Mouse (Mus musculus): ENCODE results near the gene Adgrv1. TPM values are rescaled to one million over a fixed set of nuclear protein-coding genes. Genes with fewer than 3 reads are reported as not detected.
A peak's percentile ranks its signal among the peaks of the same experiment; 100 is the strongest.

Adgrv1 gene
- polyA plus RNA-seq, 1 experiment from 2014 or later: 10.9 TPM

GRCm38 (mm10) chr13:81181459-81181858, 451.5 kb downstream of the Adgrv1 start:
- no peaks in the 10 kb centered on the region for H3K4me1 ChIP-seq
- no peak for DNase-seq (ENCODE audit: low spot score)
- WGBS: 85% methylated on average over 4 of the region's 4 CpGs

GRCm38 (mm10) chr13:81176820-81177219, 456.1 kb downstream of the Adgrv1 start:
- no peak for DNase-seq (ENCODE audit: low spot score)
- WGBS: 91% methylated on average over 4 of the region's 4 CpGs
- no peak overlapping the region for H3K4me3 ChIP-seq
- H3K4me1 ChIP-seq: no peaks in the 10 kb centered on the region
- no peak overlapping the region for H3K27ac ChIP-seq (replicated peaks)
- H3K9me3 ChIP-seq: no peaks in the 10 kb centered on the region
- no peaks in the 10 kb centered on the region for H3K36me3 ChIP-seq (replicated peaks)
- no peaks in the 10 kb centered on the region for H3K27me3 ChIP-seq (replicated peaks; ENCODE audit: low read depth, poor library complexity, severe bottlenecking)

More at GRCm38 (mm10) chr13:81181459-81181858, 451.5 kb downstream of the Adgrv1 start:
- H3K4me3 ChIP-seq: no peak overlapping the region
- H3K36me3 ChIP-seq (replicated peaks): no peaks in the 10 kb centered on the region
- no peaks in the 10 kb centered on the region for H3K27me3 ChIP-seq (replicated peaks; ENCODE audit: low read depth, poor library complexity, severe bottlenecking)
- H3K9me3 ChIP-seq: no peaks in the 10 kb centered on the region
- no peak overlapping the region for H3K27ac ChIP-seq (replicated peaks)

- no peaks in the 10 kb centered on the region for H3K9me3 ChIP-seq
- DNase-seq (ENCODE audit: low spot score): no peak
- WGBS: 71% methylated on average over 3 of the region's 3 CpGs
Observed at GRCm38 (mm10) chr13:81176071-81176470, 456.9 kb downstream of the Adgrv1 start.

GRCm38 (mm10) chr13:81171115-81171514, 461.8 kb downstream of the Adgrv1 start:
- no peaks in the 10 kb centered on the region for H3K4me1 ChIP-seq
- WGBS: 84% methylated on average over 3 of the region's 3 CpGs
- H3K9me3 ChIP-seq: no peaks in the 10 kb centered on the region
- no peak overlapping the region for H3K27ac ChIP-seq (replicated peaks)
- no peak for DNase-seq (ENCODE audit: low spot score)
- H3K27me3 ChIP-seq (replicated peaks; ENCODE audit: low read depth, poor library complexity, severe bottlenecking): no peaks in the 10 kb centered on the region
- no peak overlapping the region for H3K4me3 ChIP-seq
- H3K36me3 ChIP-seq (replicated peaks): no peaks in the 10 kb centered on the region

More at GRCm38 (mm10) chr13:81176071-81176470, 456.9 kb downstream of the Adgrv1 start:
- Histone ChIP-seq H3K27ac (replicated peaks) (no peak overlapping the region), H3K27me3 (replicated peaks; ENCODE audit: low read depth, poor library complexity, severe bottlenecking) (no peaks in the 10 kb centered on the region), H3K36me3 (replicated peaks) (no peaks in the 10 kb centered on the region), H3K4me1 (no peaks in the 10 kb centered on the region), H3K4me3 (no peak overlapping the region)

GRCm38 (mm10) chr13:81167450-81167849, 465.5 kb downstream of the Adgrv1 start:
- no peaks in the 10 kb centered on the region for H3K36me3 ChIP-seq (replicated peaks)
- no peak overlapping the region for H3K4me3 ChIP-seq
- 91% methylated on average over 6 of the region's 6 CpGs for WGBS
- no peaks in the 10 kb centered on the region for H3K9me3 ChIP-seq
- no peaks in the 10 kb centered on the region for H3K27me3 ChIP-seq (replicated peaks; ENCODE audit: low read depth, poor library complexity, severe bottlenecking)
- H3K27ac ChIP-seq (replicated peaks): no peak overlapping the region
- H3K4me1 ChIP-seq: no peaks in the 10 kb centered on the region
- DNase-seq (ENCODE audit: low spot score): no peak

- WGBS: 84% methylated on average over 2 of the region's 2 CpGs
Observed at GRCm38 (mm10) chr13:81159808-81160207, 473.1 kb downstream of the Adgrv1 start.

GRCm38 (mm10) chr13:81155322-81155721, 477.6 kb downstream of the Adgrv1 start:
- Histone ChIP-seq H3K27me3 (replicated peaks; ENCODE audit: low read depth, poor library complexity, severe bottlenecking) (no peaks in the 10 kb centered on the region), H3K36me3 (replicated peaks) (no peaks in the 10 kb centered on the region), H3K27ac (replicated peaks) (no peak overlapping the region), H3K4me1 (no peaks in the 10 kb centered on the region), H3K9me3 (no peaks in the 10 kb centered on the region), H3K4me3 (no peak overlapping the region)
- DNase-seq (ENCODE audit: low spot score): peak; percentile 52

More at GRCm38 (mm10) chr13:81159808-81160207, 473.1 kb downstream of the Adgrv1 start:
- no peak overlapping the region for H3K27ac ChIP-seq (replicated peaks)
- no peak for DNase-seq (ENCODE audit: low spot score)
- H3K4me1 ChIP-seq: no peaks in the 10 kb centered on the region
- no peak overlapping the region for H3K4me3 ChIP-seq
- H3K27me3 ChIP-seq (replicated peaks; ENCODE audit: low read depth, poor library complexity, severe bottlenecking): no peaks in the 10 kb centered on the region
- no peaks in the 10 kb centered on the region for H3K36me3 ChIP-seq (replicated peaks)
- H3K9me3 ChIP-seq: no peaks in the 10 kb centered on the region

- Histone ChIP-seq H3K9me3 (no peaks in the 10 kb centered on the region), H3K27ac (replicated peaks) (no peak overlapping the region), H3K36me3 (replicated peaks) (no peaks in the 10 kb centered on the region), H3K4me3 (no peak overlapping the region), H3K4me1 (no peaks in the 10 kb centered on the region), H3K27me3 (replicated peaks; ENCODE audit: low read depth, poor library complexity, severe bottlenecking) (no peaks in the 10 kb centered on the region)
- 62% methylated on average over 1 of the region's 1 CpGs for WGBS
- DNase-seq (ENCODE audit: low spot score): no peak
Observed at GRCm38 (mm10) chr13:81144434-81144833, 488.5 kb downstream of the Adgrv1 start.

- no peak overlapping the region for H3K4me3 ChIP-seq
- no peak overlapping the region for H3K27ac ChIP-seq (replicated peaks)
- no peaks in the 10 kb centered on the region for H3K4me1 ChIP-seq
- no peak for DNase-seq (ENCODE audit: low spot score)
- no peaks in the 10 kb centered on the region for H3K27me3 ChIP-seq (replicated peaks; ENCODE audit: low read depth, poor library complexity, severe bottlenecking)
- WGBS: 71% methylated on average over 6 of the region's 6 CpGs
- H3K9me3 ChIP-seq: no peaks in the 10 kb centered on the region
- H3K36me3 ChIP-seq (replicated peaks): no peaks in the 10 kb centered on the region
Observed at GRCm38 (mm10) chr13:81142268-81142884, 490.6 kb downstream of the Adgrv1 start.

- no peaks in the 10 kb centered on the region for H3K9me3 ChIP-seq
- no peaks in the 10 kb centered on the region for H3K27me3 ChIP-seq (replicated peaks; ENCODE audit: low read depth, poor library complexity, severe bottlenecking)
- 79% methylated on average over 11 of the region's 11 CpGs for WGBS
Observed at GRCm38 (mm10) chr13:81136652-81137422, 496.1 kb downstream of the Adgrv1 start.

GRCm38 (mm10) chr13:81135953-81136352, 497.0 kb downstream of the Adgrv1 start:
- Histone ChIP-seq H3K4me1 (peaks cover 43% of the 10 kb centered on the region), H3K36me3 (replicated peaks) (no peaks in the 10 kb centered on the region), H3K4me3 (no peak overlapping the region), H3K27me3 (replicated peaks; ENCODE audit: low read depth, poor library complexity, severe bottlenecking) (no peaks in the 10 kb centered on the region), H3K27ac (replicated peaks) (no peak overlapping the region), H3K9me3 (no peaks in the 10 kb centered on the region)
- DNase-seq (ENCODE audit: low spot score): no peak
- 73% methylated on average over 10 of the region's 10 CpGs for WGBS

More at GRCm38 (mm10) chr13:81136652-81137422, 496.1 kb downstream of the Adgrv1 start:
- no peak for DNase-seq (ENCODE audit: low spot score)
- no peak overlapping the region for H3K4me3 ChIP-seq
- H3K27ac ChIP-seq (replicated peaks): no peak overlapping the region
- H3K36me3 ChIP-seq (replicated peaks): no peaks in the 10 kb centered on the region
- peaks cover 39% of the 10 kb centered on the region for H3K4me1 ChIP-seq

- no peak overlapping the region for H3K27ac ChIP-seq (replicated peaks)
- no peak for DNase-seq (ENCODE audit: low spot score)
- H3K27me3 ChIP-seq (replicated peaks; ENCODE audit: low read depth, poor library complexity, severe bottlenecking): no peaks in the 10 kb centered on the region
- peaks cover 43% of the 10 kb centered on the region for H3K4me1 ChIP-seq
- no peak overlapping the region for H3K4me3 ChIP-seq
- no peaks in the 10 kb centered on the region for H3K36me3 ChIP-seq (replicated peaks)
- no peaks in the 10 kb centered on the region for H3K9me3 ChIP-seq
Observed at GRCm38 (mm10) chr13:81134412-81134811, 498.5 kb downstream of the Adgrv1 start.

- no peaks in the 10 kb centered on the region for H3K9me3 ChIP-seq
- H3K36me3 ChIP-seq (replicated peaks): no peaks in the 10 kb centered on the region
- H3K4me3 ChIP-seq: no peak overlapping the region
- H3K27me3 ChIP-seq (replicated peaks; ENCODE audit: low read depth, poor library complexity, severe bottlenecking): no peaks in the 10 kb centered on the region
- H3K27ac ChIP-seq (replicated peaks): no peak overlapping the region
- DNase-seq (ENCODE audit: low spot score): no peak
- 69% methylated on average over 4 of the region's 4 CpGs for WGBS
- peaks cover 43% of the 10 kb centered on the region for H3K4me1 ChIP-seq
Observed at GRCm38 (mm10) chr13:81133336-81133735, 499.6 kb downstream of the Adgrv1 start.

All from embryonic facial prominence, embryonic 10.5 days (tissue).